Mouse (Mus musculus): ENCODE measurements around the gene Sox21.
A peak's percentile ranks its signal among the peaks of the same experiment; 100 is the strongest.

Sox21 gene

GRCm38 (mm10) chr14:118236886-118237289 lies at the start of gene Sox21:
Gene Sox21 (minus strand): TSS chr14:118237030.
- peak; percentile 79 to 83 for DNase-seq (ENCODE audit: low spot score in 2 of 2)

DNA sequence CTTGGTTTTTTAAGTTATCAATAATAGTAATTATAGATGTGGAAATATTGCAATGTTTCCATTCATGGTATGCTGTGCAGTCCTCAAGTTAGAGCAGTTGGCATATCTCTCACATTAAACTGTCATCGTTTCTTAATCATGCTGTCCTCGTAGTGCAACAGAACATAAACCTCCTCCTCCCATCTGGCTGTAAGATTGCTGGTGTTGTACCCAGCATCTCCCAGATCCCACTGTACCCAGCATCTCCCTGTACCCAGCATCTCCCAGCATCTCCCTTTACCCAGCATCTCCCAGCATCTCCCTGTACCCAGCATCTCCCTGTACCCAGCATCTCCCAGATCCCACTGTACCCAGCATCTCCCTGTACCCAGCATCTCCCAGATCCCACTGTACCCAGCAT lies 49.3 kb upstream of the Sox21 start:
- no peak for DNase-seq (ENCODE audit: low spot score in 2 of 2)

DNA sequence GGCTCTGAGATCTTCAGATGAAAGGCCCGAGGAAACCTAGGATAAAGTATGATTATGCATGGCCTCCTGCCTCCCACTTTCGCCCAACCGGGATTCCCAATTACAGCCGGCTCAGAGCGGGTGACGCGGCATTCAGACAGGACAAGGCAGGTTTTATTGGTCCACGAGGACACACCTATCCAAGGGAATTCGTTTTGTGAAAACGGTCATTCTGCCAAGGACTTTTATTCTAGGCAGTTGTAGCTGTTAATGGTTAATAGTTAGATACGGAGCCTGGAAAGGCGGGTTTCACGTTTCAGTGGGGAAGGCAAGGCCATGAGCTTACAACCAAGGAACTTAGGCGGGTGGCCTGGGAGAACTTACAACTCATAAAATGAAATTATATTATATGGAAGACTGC lies 46.1 kb upstream of the Sox21 start:
- no peak for DNase-seq (ENCODE audit: low spot score in 2 of 2)

- no peak for DNase-seq (ENCODE audit: low spot score in 2 of 2)
Measured at GRCm38 (mm10) chr14:118282272-118282671, 45.4 kb upstream of the Sox21 start.

- no peak for DNase-seq (ENCODE audit: low spot score in 2 of 2)
Measured at GRCm38 (mm10) chr14:118277704-118278498, 41.1 kb upstream of the Sox21 start.

DNA sequence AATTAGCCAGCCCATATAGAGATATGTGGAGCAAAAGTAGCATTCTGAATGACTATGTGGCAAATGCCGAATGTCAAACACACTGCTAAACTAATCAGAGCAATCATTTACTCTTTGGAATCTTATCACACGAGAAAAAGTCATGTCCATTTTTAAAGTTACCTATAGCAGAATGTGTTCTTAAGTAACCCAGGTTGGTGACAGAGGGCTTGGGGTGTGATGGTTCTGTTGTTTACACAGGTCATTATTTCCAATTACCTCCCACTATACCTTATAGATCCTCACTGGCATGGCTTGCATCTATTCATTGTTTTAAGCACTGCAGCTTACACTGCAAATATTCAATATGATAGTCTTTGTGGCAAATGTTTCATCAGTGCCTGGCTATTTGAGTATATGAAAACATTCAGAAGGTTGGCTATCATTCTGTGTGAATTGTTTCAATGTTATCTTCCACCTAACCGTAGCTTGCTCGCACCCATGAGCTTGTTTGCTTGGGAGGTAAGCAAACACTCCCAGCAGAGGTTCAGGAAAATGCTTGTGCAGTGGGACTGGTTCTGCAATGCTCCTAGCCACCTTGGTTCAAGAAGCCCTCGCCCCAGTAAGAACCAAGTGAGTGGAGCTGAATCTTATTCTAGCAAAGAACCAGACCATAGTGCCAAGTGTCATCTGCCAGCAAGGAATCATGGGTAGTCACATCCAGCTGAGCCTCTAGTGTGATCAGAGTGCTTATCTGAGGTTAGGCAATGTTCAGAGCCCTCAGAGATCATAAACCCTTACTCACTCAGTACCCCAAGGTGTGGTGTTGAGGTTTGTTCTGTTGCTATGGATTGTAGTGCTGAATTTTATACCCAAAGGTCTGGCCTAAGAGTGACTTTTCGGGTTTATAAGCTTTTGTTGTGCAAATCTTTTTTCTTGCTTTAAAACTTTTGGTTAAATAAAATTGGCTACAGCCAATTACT lies 36.0 kb upstream of the Sox21 start:
- no peak for DNase-seq (ENCODE audit: low spot score in 2 of 2)

GRCm38 (mm10) chr14:118268849-118269248 lies 32.0 kb upstream of the Sox21 start:
- DNase-seq (ENCODE audit: low spot score in 2 of 2) = no peak

- no peak for DNase-seq (ENCODE audit: low spot score in 2 of 2)
Measured at GRCm38 (mm10) chr14:118266660-118267059, 29.8 kb upstream of the Sox21 start, which contains the start of gene Gm9376. Gene Gm9376 (plus strand): TSS chr14:118266960.

GRCm38 (mm10) chr14:118253381-118253780 lies 16.6 kb upstream of the Sox21 start:
- DNase-seq (ENCODE audit: low spot score in 2 of 2) = no peak

- no peak for DNase-seq (ENCODE audit: low spot score in 2 of 2)
Measured at GRCm38 (mm10) chr14:118241416-118241815, 4.6 kb upstream of the Sox21 start.

GRCm38 (mm10) chr14:118239351-118239750 lies 2.5 kb upstream of the Sox21 start:
- DNase-seq (ENCODE audit: low spot score in 2 of 2) = no peak

- no peak for DNase-seq (ENCODE audit: low spot score in 2 of 2)
Measured at GRCm38 (mm10) chr14:118237786-118238185, 956 bp upstream of the Sox21 start.

- DNase-seq (ENCODE audit: low spot score in 2 of 2) = peak; percentile 54 to 66
Measured at GRCm38 (mm10) chr14:118235973-118236885, 601 bp downstream of the Sox21 start.

DNA sequence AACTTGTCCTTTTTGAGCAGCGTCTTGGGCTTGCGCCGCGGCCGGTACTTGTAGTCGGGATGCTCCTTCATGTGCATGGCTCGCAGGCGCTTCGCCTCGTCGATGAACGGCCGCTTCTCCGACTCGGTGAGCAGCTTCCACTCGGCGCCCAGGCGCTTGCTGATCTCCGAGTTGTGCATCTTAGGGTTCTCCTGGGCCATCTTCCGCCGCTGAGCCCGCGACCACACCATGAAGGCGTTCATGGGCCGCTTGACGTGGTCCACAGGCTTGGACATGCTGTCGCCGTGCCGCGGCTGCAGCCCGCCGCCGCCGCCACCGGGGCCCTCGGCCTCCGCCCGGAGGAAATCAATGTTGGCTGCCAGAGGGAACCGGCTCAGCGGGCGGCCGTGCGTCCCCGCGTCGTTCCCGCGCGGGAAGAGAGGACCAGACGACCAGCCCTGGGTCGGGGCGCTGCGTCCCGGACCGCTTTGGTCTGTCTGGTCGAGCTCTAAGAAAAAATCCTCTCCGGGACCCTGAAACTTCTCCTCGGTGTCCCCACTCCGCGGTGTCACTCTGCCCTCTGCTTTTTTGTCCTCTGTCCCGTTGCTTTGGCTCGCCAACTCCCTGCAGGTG lies 1.4 kb downstream of the Sox21 start:
- peak in 1 of 2 experiments; percentile 37 for DNase-seq (ENCODE audit: low spot score in 2 of 2)

- DNase-seq (ENCODE audit: low spot score in 2 of 2) = peak in 1 of 2 experiments; percentile 27
Measured at GRCm38 (mm10) chr14:118234541-118235210, 2.2 kb downstream of the Sox21 start.

GRCm38 (mm10) chr14:118233786-118234540 lies 2.9 kb downstream of the Sox21 start:
- DNase-seq (ENCODE audit: low spot score in 2 of 2) = peak in 1 of 2 experiments; percentile 35

DNA sequence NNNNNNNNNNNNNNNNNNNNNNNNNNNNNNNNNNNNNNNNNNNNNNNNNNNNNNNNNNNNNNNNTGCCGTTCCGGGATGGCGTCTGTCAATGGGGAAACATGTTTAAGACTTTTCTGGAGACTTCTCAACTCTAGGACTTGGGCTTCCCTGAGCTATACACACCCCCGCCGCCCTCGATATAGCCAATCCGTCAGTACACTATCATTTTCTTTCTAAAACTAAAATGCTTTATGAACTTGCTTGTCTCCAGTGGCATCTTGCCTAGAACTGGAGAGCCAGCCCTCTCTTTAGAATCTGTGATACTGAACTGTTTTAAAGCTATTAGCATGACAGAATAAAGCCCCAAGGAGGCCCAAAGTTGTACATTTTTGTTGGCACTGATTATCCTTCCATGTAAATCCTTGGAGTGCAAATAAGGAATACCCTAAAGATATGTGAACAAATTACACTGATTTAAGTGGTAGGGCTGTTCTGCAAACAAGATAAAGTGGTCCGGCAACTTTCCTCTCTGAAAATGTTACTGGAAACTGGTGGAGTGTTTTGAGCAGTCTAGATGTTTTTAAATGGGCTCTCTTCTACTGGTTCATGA lies 4.4 kb downstream of the Sox21 start:
- no peak for DNase-seq (ENCODE audit: low spot score in 2 of 2)

GRCm38 (mm10) chr14:118226471-118227155 lies 10.2 kb downstream of the Sox21 start:
- DNase-seq (ENCODE audit: low spot score in 2 of 2) = no peak

DNA sequence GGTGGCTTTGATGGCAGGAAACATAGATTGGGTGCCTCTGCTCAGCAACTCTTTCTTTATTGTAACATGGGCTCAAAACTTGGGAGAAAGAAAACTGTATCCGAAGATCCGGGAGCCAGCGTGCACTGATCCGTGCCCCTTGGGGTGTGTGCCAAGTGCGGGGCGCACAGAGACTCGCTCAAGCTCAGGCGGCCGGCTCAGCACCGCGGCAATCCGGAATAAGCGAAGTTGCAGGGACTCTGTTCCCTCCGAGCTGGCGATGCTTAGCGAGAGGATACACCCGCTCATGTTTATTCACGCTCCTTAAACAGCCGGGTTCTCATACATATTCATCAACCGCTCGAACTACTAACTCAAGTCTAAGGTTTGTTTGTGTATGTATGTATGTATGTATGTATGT lies 10.9 kb downstream of the Sox21 start:
- peak; percentile 51 to 54 for DNase-seq (ENCODE audit: low spot score in 2 of 2)
